Mouse (Mus musculus) leukemia stem cell, adult 10-12 weeks (primary cell): Measurements from ENCODE around the gene Pof1b. TPM values are rescaled to one million over a fixed set of nuclear protein-coding genes. Genes with fewer than 3 reads are reported as not detected.

Experiments used
- polyA plus RNA-seq: library from polyadenylated mRNA; stranded (reverse); fragments of >175 nt; gene quantifications from 2 replicates; pipeline ENCODE4 v1.2.3, GENCODE M21; 2012; ENCODE audit warnings: low replicate concordance

Pof1b gene
- not detected in 2 replicates for polyA plus RNA-seq

GRCm38 (mm10) chrX:112698508-112698907, at the start of gene Pof1b:
TSS of gene Pof1b (minus strand) at chrX:112698651.

GRCm38 (mm10) chrX:112600511-112601305, 97.7 kb downstream of the Pof1b start, which contains the start of gene Zfp711:
TSS of gene Zfp711 (plus strand) at chrX:112600526.

Other genes with a start within 250 kb of the Pof1b start
- gene 2010106E10Rik, start 203.4 kb downstream of the Pof1b start, polyA plus RNA-seq = not detected in 2 replicates
- 0.21 TPM in 1 of 2 replicates, not detected in the other for gene Zfp711, start 98.1 kb downstream of the Pof1b start, polyA plus RNA-seq